Mouse (Mus musculus): ENCODE measurements at regions not wholly inside any gene's neighbourhood (a gene's known extent, or its start where the extent isn't known, plus 50 kb on each side); places are given as distances from the start of the nearest gene placed in this dataset.

GRCm38 (mm10) chr14:47991546-47991945 lies 129.1 kb upstream of the Peli2 start:
- DNase-seq (ENCODE audit: low spot score) = no peak

GRCm38 (mm10) chr14:47992091-47992490 lies 128.5 kb upstream of the Peli2 start:
- no peak for DNase-seq (ENCODE audit: low spot score)

- no peak for DNase-seq (ENCODE audit: low spot score)
Observed at GRCm38 (mm10) chr14:47992851-47993250, 127.8 kb upstream of the Peli2 start.

GRCm38 (mm10) chr14:47998936-47999335 lies 121.7 kb upstream of the Peli2 start:
- no peak for DNase-seq (ENCODE audit: low spot score)

- DNase-seq (ENCODE audit: low spot score) = no peak
Observed at GRCm38 (mm10) chr14:48005092-48005928, 115.3 kb upstream of the Peli2 start.

- DNase-seq (ENCODE audit: low spot score) = no peak
Observed at GRCm38 (mm10) chr14:48005929-48006309, 114.7 kb upstream of the Peli2 start.

GRCm38 (mm10) chr14:48012361-48013215 lies 108.0 kb upstream of the Peli2 start:
- no peak for DNase-seq (ENCODE audit: low spot score)

- no peak for DNase-seq (ENCODE audit: low spot score)
Observed at GRCm38 (mm10) chr14:48013431-48013830, 107.2 kb upstream of the Peli2 start.

GRCm38 (mm10) chr14:48014776-48015175 lies 105.8 kb upstream of the Peli2 start:
- DNase-seq (ENCODE audit: low spot score) = no peak

- no peak for DNase-seq (ENCODE audit: low spot score)
Observed at GRCm38 (mm10) chr14:48017971-48018370, 102.7 kb upstream of the Peli2 start.

GRCm38 (mm10) chr14:48019331-48019730 lies 101.3 kb upstream of the Peli2 start:
- no peak for DNase-seq (ENCODE audit: low spot score)

GRCm38 (mm10) chr14:48022271-48022670 lies 98.4 kb upstream of the Peli2 start:
- DNase-seq (ENCODE audit: low spot score) = no peak

- no peak for DNase-seq (ENCODE audit: low spot score)
Observed at GRCm38 (mm10) chr14:48024051-48024693, 96.5 kb upstream of the Peli2 start.

- no peak for DNase-seq (ENCODE audit: low spot score)
Observed at GRCm38 (mm10) chr14:48039286-48039790, 81.3 kb upstream of the Peli2 start.

- DNase-seq (ENCODE audit: low spot score) = no peak
Observed at GRCm38 (mm10) chr14:48046094-48046493, 74.5 kb upstream of the Peli2 start.

- no peak for DNase-seq (ENCODE audit: low spot score)
Observed at GRCm38 (mm10) chr14:48046831-48047230, 73.8 kb upstream of the Peli2 start.

- DNase-seq (ENCODE audit: low spot score) = no peak
Observed at GRCm38 (mm10) chr14:48049698-48050459, 70.7 kb upstream of the Peli2 start.

- DNase-seq (ENCODE audit: low spot score) = no peak
Observed at GRCm38 (mm10) chr14:48050460-48050760, 70.2 kb upstream of the Peli2 start.

GRCm38 (mm10) chr14:48051971-48052370 lies 68.7 kb upstream of the Peli2 start:
- DNase-seq (ENCODE audit: low spot score) = no peak

- no peak for DNase-seq (ENCODE audit: low spot score)
Observed at GRCm38 (mm10) chr14:48052405-48052804, 68.2 kb upstream of the Peli2 start.

GRCm38 (mm10) chr14:48053151-48053550 lies 67.5 kb upstream of the Peli2 start:
- DNase-seq (ENCODE audit: low spot score) = no peak

- no peak for DNase-seq (ENCODE audit: low spot score)
Observed at GRCm38 (mm10) chr14:48054719-48055118, 65.9 kb upstream of the Peli2 start.

Measured in retina, embryonic 14.5 days (tissue).